Mouse (Mus musculus) natural killer cell, adult 2 months (primary cell): ENCODE results near the gene Slc1a3.

Source experiments
- DNase-seq, 2 experiments: peaks; one replicate each; pipeline ENCODE4 v3.0.0; 2022; ENCODE audit warnings: low spot score in 2 of 2

Gene Slc1a3

GRCm38 (mm10) chr15:8658086-8658980 is 52.2 kb downstream of the Slc1a3 start:
- no peak for DNase-seq

DNA sequence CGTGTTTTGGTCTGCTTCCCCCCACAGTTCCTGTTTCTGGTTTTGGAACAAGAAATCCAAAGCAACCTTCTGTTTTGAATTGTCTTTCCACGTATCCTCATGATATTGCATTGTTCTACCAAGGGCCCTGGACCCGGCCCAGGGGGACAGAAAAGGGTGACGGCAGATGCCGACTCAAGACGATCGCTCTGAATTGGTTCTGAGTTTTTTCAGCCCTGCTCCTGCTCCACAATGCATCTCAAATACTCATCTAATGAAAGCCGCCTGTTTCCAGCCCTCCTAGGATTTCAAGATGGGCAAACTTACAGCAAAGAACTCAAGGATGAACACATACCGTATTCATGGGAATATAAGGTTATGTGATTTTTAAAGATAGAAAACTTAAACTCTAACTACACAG is 55.3 kb downstream of the Slc1a3 start:
- no peak for DNase-seq

- no peak for DNase-seq
Measured at GRCm38 (mm10) chr15:8652637-8653036, 57.9 kb downstream of the Slc1a3 start.

DNA sequence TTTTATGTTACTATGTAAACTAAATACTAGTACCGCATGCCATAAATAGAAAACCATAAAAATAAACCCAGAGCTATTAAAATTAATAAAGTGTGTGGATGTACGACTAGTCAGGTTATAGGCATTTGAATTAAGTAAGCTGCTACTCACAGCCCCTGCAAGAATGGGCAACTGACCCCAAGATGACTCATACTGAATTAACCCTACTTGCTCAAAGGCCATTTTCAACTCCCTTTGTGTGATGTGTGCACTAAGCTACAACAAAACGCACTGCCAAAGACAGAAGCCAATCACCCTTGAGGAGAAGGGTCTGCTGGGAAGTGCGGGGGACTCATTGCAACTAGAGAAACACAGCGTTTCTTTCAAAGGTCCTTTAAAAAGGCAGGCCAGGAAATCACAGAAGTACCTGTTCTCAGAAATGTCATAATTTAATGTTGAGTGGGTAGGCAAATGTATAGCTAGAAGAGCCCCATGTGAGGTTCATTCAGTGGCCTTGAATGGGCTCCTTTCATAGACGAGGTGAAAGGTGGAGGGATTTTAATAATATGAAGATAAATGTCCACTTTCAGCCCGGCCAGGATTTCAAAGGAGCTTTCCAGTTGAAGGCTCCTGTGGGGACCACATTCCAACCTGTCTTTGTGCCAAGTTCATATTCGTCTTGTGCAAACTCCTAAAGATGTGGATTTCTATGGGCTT is 66.4 kb downstream of the Slc1a3 start:
- DNase-seq: no peak

DNA sequence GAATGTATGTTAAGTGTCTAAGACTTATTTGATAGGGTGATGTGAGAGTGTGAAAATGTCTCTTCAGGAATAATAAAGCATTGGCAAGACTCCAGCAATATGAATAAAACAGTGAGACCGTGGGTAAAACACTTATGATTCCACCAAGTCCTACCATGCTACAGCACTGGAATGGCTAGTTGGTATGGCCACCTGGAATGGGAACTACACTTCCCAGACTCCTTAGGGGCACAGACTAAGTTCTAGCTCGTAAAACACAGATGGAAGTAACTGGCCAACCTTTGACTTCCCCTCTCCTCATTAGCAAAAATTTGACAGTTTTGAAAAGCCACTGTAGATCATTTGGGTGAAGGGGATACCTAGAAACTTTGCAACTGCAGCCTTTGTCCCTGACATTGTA is 70.7 kb downstream of the Slc1a3 start:
- DNase-seq: no peak

DNA sequence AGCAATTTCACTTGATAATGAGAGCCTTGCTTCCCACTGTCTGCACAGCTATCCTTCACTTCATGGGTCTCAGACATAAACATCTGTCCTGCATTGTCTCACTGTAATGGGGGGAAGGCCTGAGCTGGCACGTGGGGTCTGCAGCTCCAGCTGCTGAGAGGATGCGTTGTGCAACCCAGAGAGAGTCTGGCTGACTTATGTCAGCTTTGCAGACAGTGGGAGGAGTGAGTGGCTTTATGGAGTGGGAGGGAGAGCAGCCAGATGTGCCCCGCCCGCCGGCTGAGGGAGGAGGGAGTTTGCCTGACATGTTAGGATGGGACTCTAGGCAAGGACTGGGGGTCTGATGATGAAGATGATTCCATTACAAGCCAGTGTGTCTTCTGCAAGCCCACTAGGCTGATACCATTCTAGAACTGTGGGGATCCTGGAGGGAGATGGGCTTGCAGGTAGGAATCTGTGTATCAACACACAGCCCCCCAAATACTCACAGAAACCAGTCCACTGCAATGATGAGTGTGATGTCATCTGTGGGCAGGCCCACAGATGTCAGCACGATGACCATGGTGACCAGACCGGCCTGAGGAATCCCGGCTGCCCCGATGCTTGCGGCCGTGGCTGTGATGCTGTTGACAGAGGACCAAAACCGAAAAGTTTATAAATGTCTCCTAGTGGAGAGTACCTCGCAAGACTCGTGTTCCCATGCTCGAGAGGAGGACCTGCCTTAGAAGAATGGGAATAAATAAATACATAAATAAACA is 71.8 kb downstream of the Slc1a3 start:
- DNase-seq: no peak

- DNase-seq: no peak
Measured at GRCm38 (mm10) chr15:8637283-8637682, 73.3 kb downstream of the Slc1a3 start.

DNA sequence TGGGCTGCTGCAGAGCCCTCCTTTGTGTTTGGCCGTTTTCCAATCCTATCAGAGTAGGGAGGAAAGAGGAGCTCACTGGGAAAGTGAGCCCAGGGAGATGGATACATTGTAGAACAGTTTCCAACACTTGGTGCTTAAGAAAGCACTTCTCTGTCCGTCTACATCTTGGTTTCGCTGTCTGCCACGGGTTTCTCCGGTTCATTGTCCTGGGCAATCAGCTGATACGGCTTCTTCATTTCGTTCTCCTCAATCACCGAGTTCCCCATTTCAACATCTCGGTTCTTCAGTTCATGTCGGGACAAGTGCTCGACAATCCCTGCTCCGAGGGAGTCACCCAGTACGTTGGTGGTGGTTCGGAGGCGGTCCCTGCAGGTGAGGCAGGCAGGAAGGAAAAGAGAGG is 74.6 kb downstream of the Slc1a3 start:
- DNase-seq: no peak

GRCm38 (mm10) chr15:8634807-8635206 is 75.8 kb downstream of the Slc1a3 start:
- DNase-seq: no peak

- DNase-seq: no peak
Measured at GRCm38 (mm10) chr15:8634355-8634754, 76.2 kb downstream of the Slc1a3 start.

GRCm38 (mm10) chr15:8633375-8633774 is 77.2 kb downstream of the Slc1a3 start:
- peak; percentile 25 to 50 for DNase-seq

GRCm38 (mm10) chr15:8632361-8632760 is 78.2 kb downstream of the Slc1a3 start:
- DNase-seq: no peak

- no peak for DNase-seq
Measured at GRCm38 (mm10) chr15:8629317-8629831, 81.2 kb downstream of the Slc1a3 start.

DNA sequence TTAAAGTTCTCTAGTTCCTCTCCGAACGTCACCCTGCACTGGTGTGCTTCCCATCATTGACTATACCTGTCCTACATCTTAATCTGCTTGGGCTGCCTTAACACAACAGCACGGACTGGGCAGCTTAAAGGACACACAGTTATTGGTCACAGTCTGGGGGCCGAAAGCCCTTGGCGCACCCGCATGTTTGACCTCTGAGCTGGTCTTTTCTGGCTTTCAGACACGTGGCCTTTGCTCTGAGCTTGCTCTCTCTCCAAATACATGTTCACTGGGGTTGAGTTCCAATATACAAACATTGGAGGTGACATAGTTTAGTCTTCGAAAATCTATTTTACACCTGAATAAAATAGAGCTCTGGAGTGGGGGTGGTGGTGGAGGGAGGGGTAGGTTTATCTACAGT is 82.4 kb downstream of the Slc1a3 start:
- no peak for DNase-seq

DNA sequence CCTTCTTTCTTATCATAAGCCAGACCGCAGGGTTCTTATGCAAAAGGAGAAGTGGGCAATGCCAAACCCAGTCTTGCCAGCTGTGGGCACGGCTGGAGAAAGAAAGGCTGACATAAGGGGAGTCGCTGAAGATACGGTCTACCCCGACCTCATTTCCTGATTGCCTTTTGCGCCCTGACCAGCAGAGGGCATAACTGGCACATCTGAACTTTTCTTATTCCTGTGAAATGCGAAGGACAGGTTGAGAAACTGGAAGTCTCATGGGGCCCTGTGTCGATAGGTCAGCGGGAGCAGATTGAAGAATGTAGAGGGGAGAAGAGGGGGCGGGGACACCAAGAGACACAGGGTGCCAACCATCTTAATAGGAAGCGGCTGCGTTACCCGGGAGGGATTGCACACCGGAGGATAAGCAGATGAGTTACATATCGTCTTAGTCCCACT is 83.4 kb downstream of the Slc1a3 start:
- peak; percentile 42 to 59 for DNase-seq

GRCm38 (mm10) chr15:8625370-8625769 is 85.2 kb downstream of the Slc1a3 start:
- DNase-seq: peak; percentile 30 to 63

GRCm38 (mm10) chr15:8623879-8624278 is 86.7 kb downstream of the Slc1a3 start:
- DNase-seq: no peak

DNA sequence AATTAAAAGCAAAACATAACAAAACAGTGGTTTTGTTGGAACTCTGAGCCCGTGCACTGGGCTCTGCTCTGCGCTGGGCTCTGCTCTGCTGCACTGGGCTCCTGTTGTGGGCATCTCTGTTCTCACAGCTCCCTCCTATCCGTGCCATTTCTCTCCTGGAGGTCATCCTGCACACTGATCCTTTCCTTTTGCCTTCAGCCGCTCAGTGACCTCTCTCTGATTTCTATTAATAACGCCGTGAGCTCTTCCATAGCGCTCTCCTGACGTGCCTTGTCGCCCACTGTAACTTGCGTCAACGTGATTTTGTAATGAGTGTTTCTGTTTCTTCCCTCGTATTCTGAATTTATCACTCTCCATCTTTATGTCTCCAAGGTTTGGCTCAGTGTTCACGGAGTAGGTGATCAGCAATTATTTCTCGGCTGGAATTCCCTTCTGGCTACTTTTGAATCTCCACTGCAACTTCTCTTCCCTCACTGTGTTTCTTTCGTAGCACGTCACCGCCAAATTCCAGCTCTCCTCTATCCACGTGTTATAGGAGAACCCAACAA is 91.0 kb downstream of the Slc1a3 start:
- no peak for DNase-seq

GRCm38 (mm10) chr15:8616290-8616689 is 94.3 kb downstream of the Slc1a3 start:
- DNase-seq: no peak

DNA sequence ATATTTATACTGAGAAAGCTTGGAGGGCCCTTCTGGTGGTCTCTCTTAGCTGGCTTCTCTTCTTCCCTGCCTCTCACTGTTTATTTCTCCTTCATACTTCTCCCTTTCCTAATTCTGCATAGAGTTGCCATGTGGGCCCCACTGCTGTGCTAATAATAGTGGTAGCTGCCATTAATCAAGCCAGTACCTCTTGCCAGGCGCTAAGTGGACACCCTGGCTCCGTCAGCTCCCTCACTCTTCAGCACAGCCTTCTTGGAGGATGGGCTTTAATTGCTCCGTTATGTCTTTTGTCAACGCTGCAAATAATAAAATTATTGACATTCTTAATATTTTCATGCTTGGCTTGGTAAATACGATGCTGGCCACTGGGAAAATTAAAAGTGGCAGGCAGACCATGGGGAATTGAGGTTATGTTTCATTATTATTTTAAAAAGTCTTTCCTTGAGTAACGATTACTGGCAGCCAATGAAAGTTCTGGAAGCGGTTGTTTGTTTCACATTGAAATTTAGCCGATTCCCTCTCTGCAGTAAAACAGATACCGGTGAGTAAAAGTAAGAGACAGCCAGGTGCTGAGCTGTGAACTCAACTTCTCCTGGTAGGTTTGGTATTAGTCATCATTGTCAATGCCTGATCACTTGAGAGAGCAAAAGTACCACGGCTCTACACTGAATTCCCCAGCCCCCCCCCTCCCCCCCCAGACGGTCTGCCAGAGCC is 94.9 kb downstream of the Slc1a3 start:
- no peak for DNase-seq

DNA sequence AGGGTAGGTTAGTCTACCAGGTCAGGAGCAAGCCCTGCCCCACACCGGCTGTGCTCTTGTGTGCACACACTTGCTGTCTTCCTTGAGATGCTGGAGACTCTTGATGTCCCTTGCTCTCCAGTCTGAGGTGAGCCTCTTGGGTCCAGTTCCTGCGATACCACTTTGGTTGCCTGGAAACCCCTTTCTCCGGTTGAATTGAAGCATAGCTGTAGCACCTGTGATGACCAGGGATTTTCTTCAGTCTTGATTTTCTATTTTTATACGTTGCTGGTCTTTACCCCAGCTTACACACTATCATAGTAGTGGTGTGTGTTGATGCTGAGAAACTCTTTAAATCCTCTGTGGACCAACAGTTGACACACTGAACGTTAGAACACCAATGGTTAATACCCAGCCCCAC is 95.9 kb downstream of the Slc1a3 start:
- DNase-seq: no peak
